Mouse (Mus musculus) left cerebral cortex, postnatal 4 days (tissue): ENCODE results near the gene Psmf1. TPM values are rescaled to one million over a fixed set of nuclear protein-coding genes. Genes with fewer than 3 reads are reported as not detected.

Experiments
- DNase-seq: peaks from one replicate; pipeline ENCODE4 v3.0.0-alpha.2; 2022
- intact Hi-C: fragments of 180-260 bp; cut with DNase I; formaldehyde crosslinking; loops from one replicate; pipeline ENCODE4 v1.15.1; 2025
- total RNA-seq, 2 experiments: library from RNA; stranded (reverse); gene quantifications; 2 replicates each; pipeline ENCODE4 v1.2.3; 2021

Gene Psmf1
- 10 to 100 TPM; 45.1 to 47.8 TPM for total RNA-seq

GRCm38 (mm10) chr2:151743845-151744244 is at the start of gene Psmf1:
TSS of gene Psmf1 (minus strand) at chr2:151744186.
- intact Hi-C loops, result loop anchor here (10.0 kb wide), 1 partner anchor 251 kb away; the partner anchor contains the start of gene Slc52a3
- DNase-seq, result no peak

GRCm38 (mm10) chr2:151791156-151791555 is 47.2 kb upstream of the Psmf1 start:
- DNase-seq, result no peak
- intact Hi-C loops, result no loop called here

DNA sequence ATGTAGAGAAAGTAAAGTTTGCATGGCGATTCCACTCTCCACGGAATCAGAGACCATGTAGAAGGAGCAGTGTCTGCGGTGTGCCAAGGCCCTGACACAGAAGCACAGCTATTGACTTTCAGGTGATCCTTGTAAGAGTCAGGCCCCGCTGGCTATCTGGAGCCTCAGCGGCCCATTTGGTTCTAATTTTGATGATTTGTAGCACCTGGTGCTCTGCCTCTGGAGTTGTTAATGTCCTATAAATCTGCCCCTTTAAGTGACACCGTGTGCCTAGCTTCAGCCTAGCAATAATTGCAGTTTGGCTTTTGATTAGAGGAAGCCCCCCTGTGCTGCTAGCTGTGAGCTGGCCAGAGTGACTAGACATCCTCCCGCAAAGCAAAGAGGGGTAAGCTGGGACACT is 46.2 kb upstream of the Psmf1 start:
- intact Hi-C loops, result no loop called here
- DNase-seq, result no peak

DNA sequence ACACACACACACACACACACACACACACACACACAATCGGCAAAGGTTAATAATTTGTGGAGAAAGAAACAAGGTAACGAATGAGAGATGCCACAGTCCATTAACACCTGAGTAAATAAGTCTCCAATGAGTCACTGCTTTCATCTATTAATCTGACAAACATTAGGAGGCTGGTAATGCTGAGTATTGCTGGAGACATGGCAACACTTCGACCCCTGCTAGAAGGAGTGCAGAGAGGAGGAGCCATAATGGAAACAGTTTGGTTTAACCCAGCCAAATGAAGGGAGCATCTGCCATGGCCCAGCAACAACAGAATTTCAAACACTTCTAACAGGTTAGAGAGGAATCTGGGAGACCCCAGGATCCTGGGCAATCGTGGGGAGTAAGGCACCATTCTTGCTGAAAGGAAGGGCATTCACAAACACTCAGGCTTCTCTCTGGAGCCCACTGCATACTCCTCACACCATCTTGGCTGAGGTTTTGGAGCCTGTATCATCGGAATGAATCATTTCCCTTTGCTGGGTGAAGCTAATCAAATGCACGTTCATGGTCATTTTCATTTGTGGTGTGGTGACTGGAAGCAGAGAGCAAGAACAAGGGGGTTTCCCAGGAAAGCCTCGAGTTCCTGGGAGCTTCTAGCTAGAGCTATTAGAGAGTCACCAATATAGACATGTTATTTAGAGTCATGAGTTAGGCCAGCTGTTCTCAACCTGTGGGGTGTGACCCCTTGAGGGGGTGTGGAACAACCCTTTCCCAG is 44.4 kb upstream of the Psmf1 start:
- intact Hi-C loops, result no loop called here
- no peak for DNase-seq

GRCm38 (mm10) chr2:151783493-151783892 is 39.5 kb upstream of the Psmf1 start:
- DNase-seq, result no peak
- intact Hi-C loops, result no loop called here

- no peak for DNase-seq
- intact Hi-C loops, result no loop called here
Observed at GRCm38 (mm10) chr2:151777366-151777765, 33.4 kb upstream of the Psmf1 start.

- DNase-seq, result peak; percentile 19
Observed at GRCm38 (mm10) chr2:151773476-151773875, 29.5 kb upstream of the Psmf1 start.

DNA sequence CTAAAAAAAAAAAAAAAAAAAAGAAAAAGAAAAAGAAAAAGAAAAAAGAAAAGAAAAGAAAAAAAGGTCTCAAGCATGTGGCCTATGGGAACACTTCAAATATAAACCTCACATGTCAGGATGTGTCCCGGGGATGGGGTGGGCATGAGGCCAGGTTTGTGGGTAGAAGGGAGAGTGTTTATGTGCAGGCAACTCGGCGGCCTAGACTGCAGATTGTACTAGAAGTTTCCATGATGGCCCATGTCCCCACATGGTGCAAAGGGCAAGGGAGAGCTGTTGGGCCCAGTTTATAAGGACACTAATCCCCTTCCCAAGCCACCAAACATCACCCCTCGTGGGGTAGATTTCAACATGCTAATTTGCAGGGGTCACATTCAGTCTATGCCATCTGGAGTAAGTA is 28.2 kb upstream of the Psmf1 start:
- intact Hi-C loops, result no loop called here
- no peak for DNase-seq

More at GRCm38 (mm10) chr2:151773476-151773875, 29.5 kb upstream of the Psmf1 start:
- intact Hi-C loops, result no loop called here

DNA sequence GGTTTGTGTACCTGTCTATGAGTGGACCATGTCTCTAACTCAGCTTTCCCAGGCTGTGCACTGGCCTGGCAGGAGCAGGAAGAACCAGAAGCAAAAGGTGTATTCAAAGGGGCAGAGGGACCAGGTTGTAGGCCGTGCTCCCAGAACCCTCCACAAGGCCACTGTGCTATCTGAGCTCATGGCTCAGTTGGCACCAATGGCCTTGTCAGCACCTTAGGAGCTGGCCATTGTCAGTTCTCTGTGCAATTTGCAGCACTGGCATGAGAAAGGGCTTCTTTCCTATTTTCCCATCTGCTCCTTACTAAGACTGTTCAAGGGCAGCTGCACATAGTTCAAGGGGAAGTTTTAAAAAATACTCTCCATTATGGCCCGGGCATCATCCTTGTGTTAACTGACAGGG is 20.6 kb upstream of the Psmf1 start:
- intact Hi-C loops, result no loop called here
- no peak for DNase-seq

DNA sequence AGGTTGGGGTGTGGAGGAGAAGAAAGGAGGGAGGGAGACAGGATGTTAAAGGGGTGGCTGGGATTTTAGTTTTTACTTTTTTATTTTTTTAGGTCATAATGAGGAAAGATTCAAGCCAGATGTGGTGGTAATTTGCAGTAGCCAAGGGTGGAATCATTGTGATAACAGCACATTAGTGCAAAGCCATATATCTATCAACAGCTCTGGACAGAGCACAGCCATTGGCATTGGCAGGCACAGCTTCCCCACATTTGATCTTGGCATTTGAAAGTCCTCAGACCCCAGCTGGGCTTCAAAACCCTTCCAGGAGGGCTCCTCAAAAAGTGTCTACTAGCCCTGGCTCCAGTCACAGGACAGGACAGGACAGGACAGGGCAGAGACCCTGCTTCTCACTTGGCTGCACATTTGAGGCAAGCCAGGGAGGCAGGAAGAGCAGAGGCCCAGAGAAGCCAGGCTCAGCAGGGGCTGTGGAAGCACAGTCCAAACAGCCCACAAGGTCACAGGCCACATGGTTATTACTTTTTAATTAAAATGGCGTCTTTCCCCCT is 14.9 kb upstream of the Psmf1 start:
- intact Hi-C loops, result no loop called here
- no peak for DNase-seq

DNA sequence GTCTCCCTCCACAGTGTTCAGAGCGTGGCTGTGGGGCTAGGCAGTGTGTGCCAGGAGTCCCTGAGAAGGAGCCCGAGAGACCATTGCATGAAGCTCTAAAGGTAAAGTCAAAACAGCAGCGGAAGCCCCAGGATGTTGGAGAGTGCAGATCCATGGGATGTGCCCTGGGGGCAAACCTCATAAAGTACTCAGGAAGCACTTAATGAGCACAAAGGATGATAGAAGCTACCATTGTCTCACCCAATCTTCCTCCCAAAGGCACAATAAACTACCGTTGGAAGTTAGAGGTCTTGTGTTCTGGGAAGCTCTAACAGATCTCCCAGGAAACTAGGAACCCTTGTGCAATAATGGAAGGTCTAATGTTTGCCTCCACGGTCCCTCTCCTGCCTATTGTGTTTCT is 13.5 kb upstream of the Psmf1 start:
- intact Hi-C loops, result no loop called here
- no peak for DNase-seq

DNA sequence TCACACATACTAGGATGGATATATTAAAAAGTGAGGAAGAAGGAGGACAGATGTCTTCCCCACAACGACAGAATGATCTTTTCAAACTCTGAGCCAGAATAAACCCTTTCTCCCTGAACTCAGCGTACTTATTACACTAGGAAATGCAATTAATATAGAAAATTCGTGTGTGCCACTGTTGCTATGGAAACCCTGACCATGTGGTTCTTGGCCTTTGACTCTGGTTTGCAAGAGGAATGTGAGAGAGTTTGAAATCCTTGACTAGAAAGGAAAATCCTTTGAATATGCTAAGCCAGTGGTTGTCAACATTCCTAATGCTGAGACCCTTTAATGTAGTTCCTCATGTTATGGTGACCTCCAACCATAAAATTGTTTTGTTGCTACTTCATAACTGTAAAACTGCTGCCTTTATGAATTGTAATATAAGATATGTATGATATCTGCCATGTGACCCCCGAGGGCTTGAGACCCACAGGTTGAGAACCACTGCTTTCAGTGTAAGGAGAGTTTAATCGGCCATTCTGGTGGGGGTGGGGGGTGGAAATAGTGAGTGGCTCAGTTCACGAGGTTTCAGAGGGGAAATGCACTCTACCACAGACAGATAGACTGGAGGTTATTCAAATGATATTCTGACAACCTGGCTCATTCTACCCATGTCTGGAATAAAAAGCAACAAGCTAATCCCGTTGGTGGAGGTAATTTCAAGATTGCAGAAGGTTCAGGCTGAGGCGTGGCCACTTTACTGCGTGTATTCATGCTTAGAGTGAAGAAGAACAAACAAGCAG is 12.5 kb upstream of the Psmf1 start:
- intact Hi-C loops, result no loop called here
- DNase-seq, result no peak

DNA sequence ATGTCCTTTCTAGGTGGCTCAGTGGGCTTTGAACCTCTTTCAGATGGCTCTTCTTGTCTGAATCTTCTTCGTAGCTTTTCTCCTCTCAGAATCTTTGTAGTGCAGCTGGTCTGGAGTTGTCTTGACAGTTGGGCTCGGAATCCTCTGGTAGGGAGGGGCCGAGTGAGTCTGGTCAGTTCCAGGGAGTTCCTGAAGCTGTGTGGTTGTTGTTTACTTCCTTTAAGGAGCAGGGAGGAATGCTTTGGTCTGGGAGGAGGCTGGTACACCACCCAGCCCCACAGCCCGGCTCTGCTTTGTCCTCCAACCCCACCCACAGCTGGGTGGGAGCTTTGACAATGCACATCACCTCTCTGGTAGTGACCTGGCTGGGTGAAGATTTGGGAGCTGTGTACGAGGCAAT is 7.3 kb upstream of the Psmf1 start:
- intact Hi-C loops, result loop anchor here (5.0 kb wide), 2 partner anchors 111 to 331 kb away; partner anchors contain the start of gene Scrt2
- no peak for DNase-seq

GRCm38 (mm10) chr2:151747847-151748705 is 4.1 kb upstream of the Psmf1 start:
- intact Hi-C loops, result loop anchor here (10.0 kb wide), 1 partner anchor 247 kb away; the partner anchor contains the start of gene Slc52a3

DNA sequence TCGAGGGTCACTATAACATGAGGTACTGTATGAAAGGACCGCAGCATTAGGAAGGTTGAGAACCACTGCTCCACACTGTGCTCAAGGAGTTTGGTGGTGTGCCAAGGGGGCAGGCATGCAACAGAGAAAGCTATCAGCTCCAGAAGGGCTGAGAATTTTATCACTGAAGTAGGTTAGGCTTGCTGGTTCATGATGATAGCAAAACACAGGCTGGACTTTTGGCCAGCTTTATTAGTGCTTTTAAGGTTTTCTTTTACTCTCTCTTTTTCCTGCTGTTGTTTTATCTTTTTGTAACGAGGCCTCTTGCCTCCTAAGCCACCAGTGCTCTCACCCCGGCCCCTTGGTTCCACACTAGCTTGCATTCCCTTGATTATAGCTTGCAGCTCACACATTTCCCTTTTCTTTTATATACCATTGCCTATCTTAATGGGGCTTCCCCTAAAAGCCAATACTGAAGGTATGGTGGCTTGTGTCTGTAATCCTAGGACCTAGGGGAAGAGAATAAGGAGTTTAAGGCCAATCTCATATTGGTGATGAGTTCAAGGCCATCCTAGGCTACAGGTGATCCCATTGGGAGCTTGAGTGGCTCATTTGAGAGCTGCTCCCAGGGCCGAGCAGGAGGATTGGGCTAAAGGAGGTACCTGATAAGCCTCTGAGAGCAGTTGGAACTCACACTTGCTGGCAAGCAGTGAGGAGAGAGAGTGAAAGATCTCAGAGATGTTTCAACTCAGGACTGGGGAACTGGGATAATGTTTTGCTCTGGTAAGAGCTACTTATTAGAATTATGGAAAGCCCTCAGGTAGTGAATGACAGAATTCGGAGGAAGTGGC is 921 bp downstream of the Psmf1 start:
- intact Hi-C loops, result loop anchor here (10.0 kb wide), 1 partner anchor 252 kb away; the partner anchor contains the start of gene Slc52a3
- no peak for DNase-seq

More at GRCm38 (mm10) chr2:151747847-151748705, 4.1 kb upstream of the Psmf1 start:
- peak; percentile 82 for DNase-seq

DNA sequence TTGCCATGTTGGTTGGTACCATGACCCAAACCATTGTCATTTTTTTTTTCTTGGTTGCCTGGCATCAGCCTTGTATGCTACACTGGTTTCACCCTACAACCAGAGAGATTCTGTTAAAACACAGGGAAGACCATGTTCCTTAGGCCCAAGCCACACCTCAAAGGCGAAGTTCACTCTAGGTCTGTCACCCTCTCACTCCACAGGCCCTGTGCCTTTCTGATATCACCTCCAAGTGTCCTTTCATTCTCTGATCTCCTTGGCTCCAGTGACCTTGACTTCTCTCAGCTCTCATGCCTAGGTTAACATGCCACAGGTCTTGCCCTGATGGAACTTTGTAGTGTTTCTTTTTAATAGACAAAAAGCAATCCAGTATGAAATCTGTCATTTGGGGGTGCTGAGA is 1.9 kb downstream of the Psmf1 start:
- no peak for DNase-seq
- intact Hi-C loops, result loop anchor here (10.0 kb wide), 1 partner anchor 253 kb away; the partner anchor contains the start of gene Slc52a3

DNA sequence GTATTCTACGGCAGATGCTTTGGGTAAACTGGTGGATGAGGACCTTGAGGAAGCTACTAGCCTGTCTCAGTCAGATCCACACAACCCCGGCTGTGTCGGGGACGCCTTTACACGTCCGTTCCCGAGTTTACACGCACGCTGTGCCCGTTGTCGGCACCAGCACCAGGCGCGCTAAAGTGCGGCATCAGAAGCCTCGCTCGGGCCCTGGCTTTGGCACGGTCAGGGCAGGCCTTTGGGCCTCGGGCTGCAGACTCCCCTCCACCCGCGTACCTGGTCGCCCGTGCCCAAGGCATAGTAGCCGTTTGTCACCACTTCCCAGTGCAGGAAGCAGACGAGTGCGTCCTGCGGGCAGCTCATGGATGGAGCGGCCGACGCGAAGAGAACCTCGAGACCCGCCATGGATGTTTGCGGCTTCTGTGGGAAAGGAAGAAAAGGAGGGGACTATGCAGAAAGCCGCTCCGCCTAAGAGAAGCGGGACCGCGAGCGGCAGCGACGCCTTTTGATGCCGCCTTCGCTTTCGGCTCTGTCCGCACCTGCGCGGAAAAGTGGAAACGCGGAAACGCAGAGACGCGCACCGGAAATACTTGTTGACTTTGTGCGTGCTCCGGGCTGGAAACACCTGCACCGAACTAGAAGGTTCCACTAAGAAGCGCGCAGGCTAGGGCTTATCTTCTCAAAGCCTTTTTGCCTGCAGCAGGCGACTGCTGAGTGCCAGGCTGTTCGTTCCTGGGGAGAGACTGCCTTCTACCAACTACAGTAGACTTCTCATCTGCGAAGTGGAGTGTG is 3.1 kb downstream of the Psmf1 start:
- intact Hi-C loops, result loop anchor here (10.0 kb wide), 1 partner anchor 254 kb away; the partner anchor contains the start of gene Slc52a3

GRCm38 (mm10) chr2:151739505-151739904 is 4.5 kb downstream of the Psmf1 start:
- intact Hi-C loops, result no loop called here

More for the DNA sequence above, 3.1 kb downstream of the Psmf1 start:
- peak; percentile 86 for DNase-seq

DNA sequence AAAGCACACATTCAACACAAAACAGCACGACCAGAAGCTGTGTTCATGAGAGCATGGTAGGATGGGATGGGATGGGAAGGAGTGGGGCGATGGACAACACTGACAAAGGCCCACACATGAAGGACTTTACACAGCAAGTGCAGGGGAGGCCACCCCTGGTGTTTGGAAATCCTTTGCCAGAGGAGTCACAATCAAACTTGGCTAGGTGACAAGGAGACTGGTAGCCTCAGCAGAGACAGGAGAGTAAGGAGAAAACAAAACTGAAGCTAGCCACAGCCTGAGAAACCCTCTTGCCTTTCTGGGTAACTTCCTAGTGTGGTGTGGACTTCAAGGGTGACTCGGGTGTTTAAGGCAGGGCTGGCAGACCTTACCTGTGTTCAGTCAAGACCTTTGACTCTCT is 4.9 kb downstream of the Psmf1 start:
- DNase-seq, result no peak
- intact Hi-C loops, result no loop called here

More at GRCm38 (mm10) chr2:151739505-151739904, 4.5 kb downstream of the Psmf1 start:
- no peak for DNase-seq
